Mouse (Mus musculus) spleen, adult 2 months (tissue): ENCODE data around the gene Deup1.

Experiments used
- CTCF ChIP-seq: fragments of 200-500 bp; IDR thresholded peaks from 2 replicates; pipeline ENCODE4 v1.5.1; 2011; ENCODE audit warnings: mild to moderate bottlenecking, inconsistent platforms; ENCODE audit not compliant: insufficient read depth, insufficient read length, insufficient replicate concordance; ENCODE audit errors: extremely low read depth
- POLR2A ChIP-seq: fragments of 200-500 bp; IDR thresholded peaks from 2 replicates; pipeline ENCODE4 v1.6.1; 2011; ENCODE audit warnings: low read depth, low read length, inconsistent platforms

DNA sequence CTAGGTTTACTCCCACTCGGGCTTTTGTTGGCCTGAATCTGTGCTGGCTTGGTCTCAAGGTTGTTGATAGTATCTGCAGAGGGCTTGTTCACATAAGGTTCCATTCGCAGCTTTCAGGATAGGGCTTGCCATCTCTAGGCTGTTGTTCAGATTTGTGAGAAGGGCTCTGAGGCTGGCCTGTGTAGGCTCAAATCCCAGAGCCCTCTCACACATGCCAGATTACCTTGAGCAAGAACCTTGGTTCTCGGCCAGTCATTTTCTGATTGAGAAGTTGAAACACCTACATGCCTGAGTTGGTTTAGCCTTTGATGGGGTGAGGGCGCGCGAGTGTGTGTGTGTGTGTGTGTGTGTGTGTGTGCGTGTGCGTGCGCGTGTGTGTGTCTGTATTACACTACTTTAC is 105.4 kb downstream of the Deup1 start:
- no peak for TF ChIP-seq POLR2A
- TF ChIP-seq CTCF = no peak
